Mouse (Mus musculus): ENCODE results near the gene Cacna1i. TPM values are rescaled to one million over a fixed set of nuclear protein-coding genes. Genes with fewer than 3 reads are reported as not detected.

Cacna1i gene
- polyA plus RNA-seq, 1 experiment from 2014 or later = 0.32 TPM

- Histone ChIP-seq H3K36me3 (no peaks in the 10 kb centered on the region), H3K4me1 (replicated peaks) (peaks cover 6% of the 10 kb centered on the region; the same call in 1 of the 2 replicates), H3K9ac (replicated peaks) (no peak overlapping the region; the same call in 1 of the 2 replicates), H3K27ac (no peak overlapping the region), H3K27me3 (peaks cover 45% of the 10 kb centered on the region), H3K9me3 (no peaks in the 10 kb centered on the region), H3K4me2 (replicated peaks) (no peak overlapping the region), H3K4me3 (replicated peaks) (no peak overlapping the region)
- 70% methylated on average over 5 of the region's 5 CpGs for WGBS
- no peak for ATAC-seq
Observed at GRCm38 (mm10) chr15:80278121-80278759, 8.8 kb upstream of the Cacna1i start.

DNA sequence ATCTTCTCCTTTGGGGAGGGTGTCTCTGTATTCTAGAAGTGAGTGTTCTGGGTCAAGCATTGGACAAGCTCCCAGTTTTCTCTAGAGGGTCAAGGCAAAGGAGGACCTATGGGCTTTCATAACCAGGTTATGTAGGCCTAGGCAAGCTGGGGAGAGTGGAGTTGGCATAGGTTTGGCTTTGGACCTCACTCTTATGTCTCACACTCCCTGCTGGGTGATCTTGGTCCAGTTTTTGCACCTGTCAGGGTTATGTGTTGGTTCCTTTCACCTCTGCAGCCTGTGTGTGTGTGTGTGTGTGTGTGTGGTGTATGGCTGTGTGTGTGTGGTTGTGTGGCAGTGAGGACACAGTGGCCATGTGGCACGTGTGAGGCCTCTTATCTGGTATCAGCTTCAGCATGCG lies 8.0 kb upstream of the Cacna1i start:
- 100% methylated on average over 2 of the region's 2 CpGs for WGBS

DNA sequence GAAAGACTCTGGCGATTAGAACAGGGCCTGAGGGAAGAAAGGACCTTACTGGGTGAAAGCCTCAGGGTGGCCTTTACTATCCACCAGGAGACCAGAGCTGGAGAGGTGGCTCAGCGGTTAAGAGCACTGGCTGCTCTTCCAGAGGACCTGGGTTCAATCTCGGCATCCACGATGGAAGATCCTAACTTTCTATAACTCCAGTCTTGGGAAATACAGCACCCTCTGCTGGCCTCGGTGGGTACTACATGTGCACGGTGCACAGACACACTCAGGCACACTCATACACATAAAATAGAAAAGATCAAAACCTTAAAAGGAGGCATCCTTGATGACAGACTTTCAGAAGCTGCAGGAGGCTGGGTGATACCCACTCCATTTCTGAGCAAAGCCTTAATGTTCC lies 6.4 kb upstream of the Cacna1i start:
- Histone ChIP-seq H3K27ac (no peak overlapping the region), H3K36me3 (no peaks in the 10 kb centered on the region), H3K27me3 (peaks cover 45% of the 10 kb centered on the region), H3K4me2 (replicated peaks) (no peak overlapping the region), H3K4me3 (replicated peaks) (no peak overlapping the region), H3K4me1 (replicated peaks) (peaks cover 9% of the 10 kb centered on the region; the same call in 1 of the 2 replicates), H3K9me3 (no peaks in the 10 kb centered on the region), H3K9ac (replicated peaks) (no peak overlapping the region)
- WGBS = 17% methylated on average over 6 of the region's 6 CpGs
- ATAC-seq = peak; percentile 18; the same call in 1 of the 2 replicates

More for the DNA sequence above, 8.0 kb upstream of the Cacna1i start:
- Histone ChIP-seq H3K9me3 (no peaks in the 10 kb centered on the region), H3K4me2 (replicated peaks) (no peak overlapping the region), H3K4me1 (replicated peaks) (peaks cover 9% of the 10 kb centered on the region; the same call in 1 of the 2 replicates), H3K36me3 (no peaks in the 10 kb centered on the region), H3K4me3 (replicated peaks) (no peak overlapping the region), H3K27me3 (peaks cover 41% of the 10 kb centered on the region), H3K27ac (no peak overlapping the region), H3K9ac (replicated peaks) (no peak overlapping the region)
- ATAC-seq = no peak

DNA sequence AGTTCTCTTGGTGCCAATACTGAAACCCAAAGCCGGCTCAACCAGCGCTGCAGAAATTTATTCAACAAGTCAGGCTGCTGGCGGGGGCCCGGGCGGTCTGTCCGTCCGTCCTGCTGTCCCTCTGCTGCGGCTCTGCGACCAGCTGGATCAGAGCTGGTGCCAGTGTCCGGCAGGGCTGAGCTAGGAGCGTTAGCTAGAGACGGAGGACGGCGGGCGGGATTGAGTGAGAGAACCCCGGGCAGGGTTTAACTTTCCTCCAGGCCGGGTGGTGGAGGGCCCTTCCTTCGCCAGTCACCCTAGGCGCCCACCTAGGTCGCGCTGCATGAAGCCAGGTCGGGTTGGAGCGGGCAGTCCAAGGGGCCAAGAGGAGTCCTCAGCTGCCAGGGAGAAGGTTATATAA lies 998 bp downstream of the Cacna1i start:
- no peaks in the 10 kb centered on the region for H3K36me3 ChIP-seq
- WGBS = 0% methylated on average over 23 of the region's 23 CpGs
- H3K27ac ChIP-seq = no peak overlapping the region
- peak overlapping the region; percentile 86 for H3K4me2 ChIP-seq (replicated peaks)
- peaks cover 72% of the 10 kb centered on the region for H3K27me3 ChIP-seq
- no peak for ATAC-seq
- no peaks in the 10 kb centered on the region for H3K9me3 ChIP-seq
- H3K4me1 ChIP-seq (replicated peaks) = peaks cover 43% of the 10 kb centered on the region
- H3K9ac ChIP-seq (replicated peaks) = peak overlapping the region; percentile 68
- peak overlapping the region; percentile 57 for H3K4me3 ChIP-seq (replicated peaks)

GRCm38 (mm10) chr15:80289436-80289835 lies 2.4 kb downstream of the Cacna1i start:
- no peaks in the 10 kb centered on the region for H3K9me3 ChIP-seq
- H3K36me3 ChIP-seq = no peaks in the 10 kb centered on the region
- 8% methylated on average over 10 of the region's 10 CpGs for whole genome bisulfite sequencing
- ATAC-seq = no peak
- peak overlapping the region; percentile 86 for H3K4me2 ChIP-seq (replicated peaks)
- H3K4me1 ChIP-seq (replicated peaks) = peaks cover 41% of the 10 kb centered on the region
- no peak overlapping the region for H3K9ac ChIP-seq (replicated peaks)
- H3K4me3 ChIP-seq (replicated peaks) = no peak overlapping the region
- no peak overlapping the region for H3K27ac ChIP-seq
- peaks cover 66% of the 10 kb centered on the region for H3K27me3 ChIP-seq

GRCm38 (mm10) chr15:80297146-80297545 lies 10.1 kb downstream of the Cacna1i start:
- WGBS = 97% methylated on average over 1 of the region's 1 CpGs
- Histone ChIP-seq H3K27me3 (no peaks in the 10 kb centered on the region; the same call in 1 of the 2 replicates), H3K36me3 (no peaks in the 10 kb centered on the region), H3K9ac (replicated peaks) (no peak overlapping the region), H3K4me1 (replicated peaks) (0 out of 2 replicates have a peak, but pooled peaks cover 2% of the 10 kb centered on the region), H3K27ac (no peak overlapping the region), H3K4me3 (replicated peaks) (no peak overlapping the region), H3K4me2 (replicated peaks) (no peak overlapping the region), H3K9me3 (no peaks in the 10 kb centered on the region)
- ATAC-seq = no peak

DNA sequence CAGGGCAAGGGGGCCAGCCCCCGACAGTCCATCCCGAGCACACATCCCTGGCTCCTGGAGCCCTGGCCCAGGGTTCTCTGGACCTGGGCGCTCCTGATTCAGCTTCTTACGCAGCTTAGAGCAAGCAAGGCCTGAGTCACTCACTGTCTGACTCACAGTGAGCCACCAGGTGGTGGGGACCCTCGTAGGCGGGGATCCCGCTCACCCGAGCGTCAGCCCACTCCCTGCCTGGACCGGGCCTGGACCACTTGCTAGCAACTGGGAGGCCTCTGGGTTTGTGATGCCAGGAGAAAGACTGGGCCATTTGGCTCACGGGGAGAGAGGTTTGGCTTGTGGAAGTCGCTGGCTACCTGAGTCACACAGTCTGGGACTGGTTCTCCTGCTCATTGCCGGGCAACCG lies 16.7 kb downstream of the Cacna1i start:
- Histone ChIP-seq H3K4me2 (replicated peaks) (no peak overlapping the region), H3K36me3 (no peaks in the 10 kb centered on the region), H3K27me3 (peaks cover 2% of the 10 kb centered on the region; the same call in 1 of the 2 replicates), H3K4me3 (replicated peaks) (no peak overlapping the region), H3K4me1 (replicated peaks) (0 out of 2 replicates have a peak, but pooled peaks cover 3% of the 10 kb centered on the region), H3K27ac (no peak overlapping the region), H3K9ac (replicated peaks) (no peak overlapping the region), H3K9me3 (no peaks in the 10 kb centered on the region)
- ATAC-seq = no peak
- 74% methylated on average over 14 of the region's 14 CpGs for WGBS

DNA sequence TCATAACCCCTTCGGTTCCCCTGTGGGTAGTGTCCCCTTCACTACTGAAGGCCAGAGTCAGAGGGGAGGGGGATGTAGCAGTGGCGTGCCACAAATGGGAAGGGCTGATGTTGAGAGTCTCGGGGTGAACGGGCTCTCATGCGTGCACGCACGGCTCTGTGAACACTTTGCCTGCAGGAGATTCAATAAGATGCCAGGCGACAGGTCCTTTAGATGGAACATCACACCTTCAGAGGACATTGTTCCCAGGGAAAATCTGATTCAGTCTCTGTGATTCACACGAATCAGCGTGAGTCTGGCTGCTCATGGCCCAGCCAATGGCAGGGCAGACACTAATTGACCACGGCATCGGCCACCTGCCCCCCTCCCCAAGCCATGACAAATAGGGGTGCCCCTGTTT lies 17.1 kb downstream of the Cacna1i start:
- H3K9ac ChIP-seq (replicated peaks) = no peak overlapping the region
- H3K9me3 ChIP-seq = no peaks in the 10 kb centered on the region
- H3K27me3 ChIP-seq = peaks cover 2% of the 10 kb centered on the region; the same call in 1 of the 2 replicates
- no peaks in the 10 kb centered on the region for H3K36me3 ChIP-seq
- H3K4me3 ChIP-seq (replicated peaks) = no peak overlapping the region
- 70% methylated on average over 12 of the region's 12 CpGs for WGBS
- H3K4me1 ChIP-seq (replicated peaks) = 0 out of 2 replicates have a peak, but pooled peaks cover 3% of the 10 kb centered on the region
- no peak overlapping the region for H3K27ac ChIP-seq
- no peak for ATAC-seq
- no peak overlapping the region for H3K4me2 ChIP-seq (replicated peaks)

- 78% methylated on average over 8 of the region's 8 CpGs for WGBS
- Histone ChIP-seq H3K4me2 (replicated peaks) (no peak overlapping the region), H3K27ac (no peak overlapping the region), H3K9me3 (no peaks in the 10 kb centered on the region), H3K27me3 (peaks cover 2% of the 10 kb centered on the region; the same call in 1 of the 2 replicates), H3K36me3 (no peaks in the 10 kb centered on the region), H3K4me3 (replicated peaks) (no peak overlapping the region), H3K4me1 (replicated peaks) (0 out of 2 replicates have a peak, but pooled peaks cover 3% of the 10 kb centered on the region), H3K9ac (replicated peaks) (no peak overlapping the region)
- ATAC-seq = no peak
Observed at GRCm38 (mm10) chr15:80306146-80306545, 19.1 kb downstream of the Cacna1i start.

GRCm38 (mm10) chr15:80314731-80315130 lies 27.7 kb downstream of the Cacna1i start:
- H3K4me3 ChIP-seq (replicated peaks) = no peak overlapping the region
- H3K27me3 ChIP-seq = no peaks in the 10 kb centered on the region
- no peaks in the 10 kb centered on the region for H3K9me3 ChIP-seq
- H3K9ac ChIP-seq (replicated peaks) = 0 out of 2 replicates have a peak overlapping the region, but pooled peaks have one; percentile 3
- no peaks in the 10 kb centered on the region for H3K36me3 ChIP-seq
- H3K27ac ChIP-seq = peak overlapping the region; percentile 51; the same call in 1 of the 2 replicates
- no peak overlapping the region for H3K4me2 ChIP-seq (replicated peaks)
- peak; percentile 82 for ATAC-seq
- peaks cover 35% of the 10 kb centered on the region for H3K4me1 ChIP-seq (replicated peaks)
- WGBS = 13% methylated on average over 7 of the region's 7 CpGs

DNA sequence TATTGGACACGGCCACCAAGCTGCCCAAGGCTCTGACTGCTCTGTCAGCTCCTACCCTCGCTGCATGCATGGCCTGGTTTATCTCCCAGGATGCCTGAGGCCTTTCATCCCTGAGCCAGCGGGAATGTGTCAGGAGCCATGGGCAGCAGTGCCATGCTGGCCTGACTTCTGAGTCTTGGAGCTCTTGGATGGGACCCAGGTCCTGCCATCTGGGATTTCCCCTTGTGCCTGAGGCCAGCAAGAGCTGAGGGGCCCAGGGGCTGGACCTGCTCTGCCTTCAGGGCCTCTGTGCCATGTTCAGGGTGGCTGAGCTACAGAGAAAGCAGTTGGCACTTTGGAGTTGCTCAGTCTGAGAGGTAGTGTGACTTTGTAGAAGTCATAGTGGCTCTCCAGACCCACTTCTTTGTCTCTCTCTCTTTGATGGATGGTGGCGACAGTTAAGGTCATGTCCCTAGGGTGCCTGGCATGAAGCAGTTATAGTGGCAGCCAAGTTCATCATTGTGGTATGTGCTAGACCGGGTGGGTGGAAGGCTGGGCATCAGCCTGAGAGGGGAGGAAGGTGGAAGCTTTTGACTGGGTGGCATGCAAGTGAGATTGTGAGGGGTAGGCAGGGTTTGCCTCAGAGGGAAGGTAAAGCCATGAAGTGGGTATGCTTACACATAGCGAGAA lies 30.1 kb downstream of the Cacna1i start:
- H3K36me3 ChIP-seq = no peaks in the 10 kb centered on the region
- no peak overlapping the region for H3K9ac ChIP-seq (replicated peaks)
- H3K4me3 ChIP-seq (replicated peaks) = no peak overlapping the region
- no peaks in the 10 kb centered on the region for H3K9me3 ChIP-seq
- ATAC-seq = no peak
- no peak overlapping the region for H3K27ac ChIP-seq
- H3K27me3 ChIP-seq = no peaks in the 10 kb centered on the region
- H3K4me1 ChIP-seq (replicated peaks) = peaks cover 35% of the 10 kb centered on the region
- H3K4me2 ChIP-seq (replicated peaks) = no peak overlapping the region
- WGBS = 79% methylated on average over 6 of the region's 6 CpGs

GRCm38 (mm10) chr15:80317841-80318530 lies 30.9 kb downstream of the Cacna1i start:
- H3K9me3 ChIP-seq = no peaks in the 10 kb centered on the region
- no peak for ATAC-seq
- no peak overlapping the region for H3K27ac ChIP-seq
- H3K27me3 ChIP-seq = no peaks in the 10 kb centered on the region
- 63% methylated on average over 8 of the region's 8 CpGs for WGBS
- H3K4me3 ChIP-seq (replicated peaks) = no peak overlapping the region
- no peak overlapping the region for H3K4me2 ChIP-seq (replicated peaks)
- no peaks in the 10 kb centered on the region for H3K36me3 ChIP-seq
- no peak overlapping the region for H3K9ac ChIP-seq (replicated peaks)
- H3K4me1 ChIP-seq (replicated peaks) = peaks cover 42% of the 10 kb centered on the region

Data from midbrain, embryonic 13.5 days (tissue).